Mouse (Mus musculus) retina, postnatal 1 day (tissue): ENCODE results near the gene Dkk2.
A peak's percentile ranks its signal among the peaks of the same experiment; 100 is the strongest.
"Not testable (repeated sequence)": the region's sequence is repeated elsewhere in the genome, so short reads cannot be mapped to it uniquely, and the experiment has no call there.

ENCODE experiments used
- DNase-seq: peaks from one replicate; pipeline ENCODE4 v3.0.0-alpha.2; 2012

The Dkk2 gene

DNA sequence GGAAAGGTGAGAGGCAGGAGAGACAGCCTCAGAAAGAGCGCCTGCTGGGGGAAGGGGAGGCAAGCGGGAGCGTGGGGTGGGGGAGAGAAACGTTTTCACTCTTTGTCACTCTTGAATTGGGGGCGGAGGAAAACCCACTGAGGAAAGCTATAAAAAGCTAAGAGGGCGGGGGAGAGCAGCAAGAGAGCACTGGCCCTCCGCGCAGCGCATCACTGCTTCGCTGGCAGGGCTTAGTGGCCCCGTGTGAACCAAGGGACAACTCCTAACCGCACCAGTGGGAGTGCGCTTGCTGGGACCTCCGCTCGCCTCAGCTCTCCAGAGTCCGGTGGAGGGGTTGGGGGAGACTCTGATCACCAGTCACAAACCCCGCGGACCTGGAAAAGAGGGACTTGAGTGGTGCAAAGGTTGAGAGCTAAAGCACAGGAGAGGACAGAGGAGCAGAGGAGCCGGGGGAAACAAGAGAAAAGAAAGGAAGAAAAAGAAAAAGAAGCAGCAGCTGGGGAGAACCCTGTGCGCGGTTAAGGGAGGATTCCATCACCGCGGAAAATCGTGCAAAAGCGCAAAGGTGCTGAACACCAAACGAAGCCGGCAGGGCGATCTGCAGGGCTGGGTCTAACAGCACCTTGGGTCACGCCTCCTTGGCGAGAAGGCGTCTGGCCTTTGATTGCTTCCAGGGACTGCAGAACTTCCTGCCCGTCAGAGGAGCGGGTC, at the start of gene Dkk2:
Gene Dkk2, plus strand, starts transcription at position 181 of the 711 bp plus-strand sequence.
- peak; percentile 53 for DNase-seq

DNA sequence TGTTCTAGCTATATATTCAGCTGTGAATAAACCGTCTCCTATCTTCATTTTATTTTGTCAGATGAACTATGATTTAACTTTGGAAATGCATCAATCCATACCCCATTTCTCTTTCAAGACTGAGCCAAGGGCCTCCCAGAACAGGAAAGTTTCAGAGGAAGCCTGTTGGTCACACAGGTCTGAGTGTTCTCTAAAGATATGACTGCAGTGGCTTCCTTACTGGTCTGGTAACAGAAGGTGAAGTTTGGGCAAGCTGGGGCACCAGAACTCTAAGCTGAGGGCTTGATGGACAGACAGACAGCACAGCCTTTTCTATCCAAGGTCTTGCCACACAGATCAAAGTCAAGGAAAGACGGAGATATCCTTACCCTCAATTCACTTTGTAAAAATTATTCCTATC, 48.4 kb upstream of the Dkk2 start:
- DNase-seq: no peak

DNA sequence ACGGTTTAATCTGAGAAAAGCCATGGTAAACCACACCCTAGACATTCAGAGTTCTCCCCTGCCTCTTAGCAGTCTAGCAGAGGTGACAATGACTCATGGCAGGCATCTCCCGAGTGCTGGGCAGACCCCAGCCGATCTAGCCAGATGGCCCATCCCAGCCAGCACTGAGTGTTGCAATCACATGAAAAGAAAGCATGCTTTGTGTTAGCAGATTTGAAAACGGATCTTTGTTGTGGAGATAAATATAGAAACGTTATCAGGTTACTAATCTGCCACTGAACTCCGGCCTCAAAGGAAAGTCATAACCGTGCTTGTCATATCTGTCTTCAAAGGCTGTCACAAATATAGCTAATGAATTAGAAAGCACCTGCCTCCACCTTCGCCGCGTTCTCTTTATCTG, 47.4 kb upstream of the Dkk2 start:
- peak; percentile 15 for DNase-seq

DNA sequence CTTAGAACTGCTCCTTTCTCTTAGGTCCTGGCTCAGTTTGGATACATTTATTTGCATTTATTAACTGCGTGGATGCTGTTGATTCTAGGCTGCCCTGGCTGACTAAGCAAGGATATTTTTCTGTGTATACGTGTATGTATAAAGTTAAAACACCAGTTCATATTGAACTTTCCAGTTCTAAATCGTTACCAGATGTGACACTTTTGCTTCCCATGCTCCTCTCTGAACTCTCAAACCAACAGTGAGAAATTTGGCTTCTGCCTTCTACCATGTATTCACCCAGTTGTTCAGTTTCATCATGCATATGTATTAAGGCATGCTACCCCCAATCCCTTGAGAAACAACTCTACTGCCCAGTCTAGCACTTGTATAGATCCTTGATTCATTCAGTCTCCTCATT, 45.0 kb upstream of the Dkk2 start:
- no peak for DNase-seq

DNA sequence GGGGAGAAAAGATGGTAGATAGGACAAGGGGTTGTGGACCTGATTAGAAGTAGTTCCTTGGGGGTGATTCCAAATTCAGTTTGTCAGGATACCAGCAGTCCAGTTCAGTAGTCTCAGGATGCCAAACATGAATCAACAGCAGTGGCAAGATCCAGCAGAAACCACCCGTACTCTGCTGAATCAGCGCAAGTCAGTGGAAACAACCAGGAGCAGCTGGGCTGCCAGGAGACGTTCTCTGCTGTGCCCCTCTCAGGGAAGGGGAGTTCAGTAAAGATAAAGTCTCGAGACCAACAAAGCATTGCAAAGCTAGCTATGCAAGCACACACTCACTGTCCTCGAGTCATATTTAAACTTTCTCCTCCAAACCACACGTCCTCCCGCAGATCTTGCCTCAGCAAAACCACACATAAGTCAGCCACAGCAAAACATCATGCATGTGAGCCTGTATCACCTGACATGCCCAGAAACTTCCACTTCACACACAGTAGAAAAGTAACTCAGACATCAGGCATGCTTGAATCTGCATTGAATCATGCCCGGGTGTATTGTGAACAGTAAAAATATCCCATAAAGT, 34.1 kb upstream of the Dkk2 start:
- DNase-seq: no peak

DNA sequence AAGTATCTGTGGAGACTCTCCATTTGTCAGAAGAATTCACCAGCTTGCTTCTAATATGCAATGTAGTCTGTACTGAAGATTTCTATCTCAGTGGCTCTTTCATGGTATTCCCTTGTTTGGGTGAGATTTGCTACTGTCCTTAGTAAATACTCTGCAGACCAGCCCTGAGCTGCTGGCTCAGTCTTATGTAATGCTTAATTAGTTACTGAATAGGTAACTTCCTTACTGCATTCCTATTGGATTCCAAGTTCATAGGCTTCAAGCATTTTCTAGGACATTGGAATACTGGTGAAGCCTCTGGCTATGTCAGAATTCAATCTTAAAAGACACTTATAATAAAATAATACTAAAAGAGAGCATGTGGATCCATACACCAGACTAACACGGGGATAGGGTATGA, 22.3 kb upstream of the Dkk2 start:
- DNase-seq: not testable (repeated sequence)

DNA sequence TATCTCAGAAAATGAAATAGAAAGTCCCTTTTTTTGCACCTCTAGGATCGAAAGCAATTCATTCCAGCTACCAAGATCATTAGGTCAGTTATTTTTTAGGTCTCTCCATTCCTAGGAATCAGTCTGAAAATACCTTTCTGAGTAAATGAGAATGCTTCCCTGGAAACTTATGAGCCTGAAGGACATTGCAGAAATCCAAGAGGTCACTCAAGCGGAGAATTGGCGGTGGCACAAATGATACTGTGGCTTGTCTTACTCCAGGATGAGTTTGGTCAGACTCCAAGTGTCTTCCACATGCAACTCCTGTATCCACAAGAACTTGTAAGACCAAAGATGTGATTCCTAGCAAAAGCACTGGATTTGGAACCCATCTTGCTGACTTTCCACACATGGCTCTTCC, 21.7 kb upstream of the Dkk2 start:
- no peak for DNase-seq

DNA sequence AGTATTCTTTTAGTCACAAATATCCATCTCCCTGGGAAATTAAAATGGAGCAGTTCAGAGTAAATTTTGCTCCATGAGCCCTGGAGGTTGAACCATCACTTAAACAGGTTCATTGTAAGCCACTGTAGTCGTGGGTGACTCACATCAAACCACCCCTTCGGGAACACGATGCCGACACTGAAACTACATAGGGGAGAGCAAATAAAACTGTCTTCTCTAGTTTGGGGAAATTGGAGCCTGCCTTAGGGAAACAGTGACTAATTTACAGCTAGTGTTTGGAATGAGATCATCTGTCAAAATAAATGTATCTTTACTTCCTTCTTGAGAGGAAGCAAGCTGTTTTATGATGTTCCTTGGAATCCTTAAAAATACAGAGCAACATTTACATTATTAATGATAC, 21.1 kb upstream of the Dkk2 start:
- no peak for DNase-seq

DNA sequence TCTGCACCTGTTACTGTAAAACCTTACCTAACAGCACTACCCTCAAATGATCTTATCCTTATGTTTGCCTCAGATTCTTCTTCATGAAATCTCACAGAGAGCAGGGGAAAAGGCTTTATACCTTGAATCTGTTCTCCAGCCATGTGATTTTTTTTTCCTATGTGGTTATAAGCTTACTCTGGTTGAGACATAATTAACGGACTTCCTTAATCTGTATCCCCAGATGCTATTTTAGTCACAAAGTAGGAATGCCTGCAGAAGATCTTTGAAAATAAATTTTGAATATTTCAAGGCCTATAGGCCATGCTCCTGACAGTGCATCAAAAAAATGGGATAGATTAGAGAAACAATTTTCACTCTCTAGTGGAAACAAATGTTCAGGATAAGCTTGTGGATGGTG, 20.2 kb upstream of the Dkk2 start:
- DNase-seq: no peak

DNA sequence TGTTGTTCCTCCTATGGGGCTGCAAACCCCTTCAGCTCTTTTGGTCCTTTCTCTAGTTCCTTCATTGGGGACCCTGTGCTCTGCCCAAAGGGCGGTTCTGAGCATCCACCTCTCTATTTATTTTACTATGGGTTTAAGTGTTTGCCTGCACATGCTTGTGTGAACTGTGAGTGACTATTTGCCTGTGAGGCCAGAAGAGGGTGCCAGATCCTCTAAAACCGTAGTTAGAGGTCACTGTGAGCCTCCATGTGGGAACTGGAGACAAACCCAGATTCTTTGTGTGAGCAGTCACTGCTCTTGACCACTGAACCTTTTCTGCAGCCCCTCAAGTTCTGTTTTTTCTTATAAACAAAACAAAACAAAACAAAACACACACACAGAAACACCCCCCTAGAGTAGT, 14.1 kb upstream of the Dkk2 start:
- no peak for DNase-seq

DNA sequence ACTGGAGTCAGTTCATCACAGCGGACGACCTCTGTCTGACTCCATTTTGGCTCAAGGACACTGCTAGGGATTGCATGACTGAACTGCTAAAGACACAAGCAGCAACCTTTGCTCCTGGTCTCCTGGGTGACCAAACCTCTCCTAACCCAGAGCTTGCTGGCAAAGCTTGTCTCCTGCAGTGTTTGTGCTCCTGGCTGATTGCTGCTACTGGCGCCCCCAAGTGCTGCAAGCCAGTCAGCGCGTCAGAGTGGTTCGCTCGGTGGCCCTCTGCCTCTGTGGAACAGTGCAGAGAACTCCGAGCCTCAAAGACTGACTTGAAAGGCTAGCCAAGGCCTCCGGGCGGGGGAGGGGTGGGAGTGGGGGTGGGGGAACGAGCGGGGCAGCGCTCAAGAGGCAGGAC, 1.1 kb upstream of the Dkk2 start:
- DNase-seq: peak; percentile 75

DNA sequence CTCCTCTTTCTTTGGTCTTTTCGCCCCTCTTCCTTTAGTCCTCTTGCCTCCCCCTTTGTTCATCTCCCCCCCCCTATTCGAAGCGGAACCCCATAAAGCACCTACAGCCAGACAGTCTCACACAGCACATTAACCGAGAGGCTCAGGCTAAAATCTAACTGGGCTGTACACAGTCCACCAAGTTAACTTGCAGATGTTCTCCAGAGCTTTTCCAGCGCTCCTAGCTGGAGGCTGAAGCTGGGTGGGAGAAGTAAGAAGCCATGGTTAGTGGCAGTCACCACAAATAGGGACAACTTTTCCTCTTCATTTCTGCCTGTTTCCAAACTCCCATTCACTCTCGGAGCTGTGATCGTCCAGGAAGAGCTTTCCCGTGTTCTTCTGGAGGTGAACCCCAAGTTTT, 412 bp upstream of the Dkk2 start:
- DNase-seq: no peak

DNA sequence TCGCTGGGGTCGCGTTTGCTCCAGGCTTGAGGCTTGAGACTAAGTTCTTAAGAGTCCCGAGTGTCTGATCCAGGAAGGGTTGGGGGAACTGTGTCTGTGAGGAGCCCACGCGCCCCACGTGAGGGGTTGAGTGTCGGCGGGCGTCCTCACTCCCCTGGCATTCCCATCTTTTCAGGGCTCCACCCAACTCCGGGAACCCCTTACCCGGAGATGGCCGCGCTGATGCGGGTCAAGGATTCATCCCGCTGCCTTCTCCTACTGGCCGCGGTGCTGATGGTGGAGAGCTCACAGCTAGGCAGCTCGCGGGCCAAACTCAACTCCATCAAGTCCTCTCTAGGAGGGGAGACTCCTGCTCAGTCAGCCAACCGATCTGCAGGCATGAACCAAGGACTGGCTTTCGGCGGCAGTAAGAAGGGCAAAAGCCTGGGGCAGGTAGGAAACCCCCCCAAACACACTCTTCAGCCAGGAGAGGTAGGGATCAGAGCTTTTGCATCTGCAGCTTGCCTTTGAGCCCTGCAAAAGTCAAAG, 795 bp downstream of the Dkk2 start:
- peak; percentile 43 for DNase-seq

DNA sequence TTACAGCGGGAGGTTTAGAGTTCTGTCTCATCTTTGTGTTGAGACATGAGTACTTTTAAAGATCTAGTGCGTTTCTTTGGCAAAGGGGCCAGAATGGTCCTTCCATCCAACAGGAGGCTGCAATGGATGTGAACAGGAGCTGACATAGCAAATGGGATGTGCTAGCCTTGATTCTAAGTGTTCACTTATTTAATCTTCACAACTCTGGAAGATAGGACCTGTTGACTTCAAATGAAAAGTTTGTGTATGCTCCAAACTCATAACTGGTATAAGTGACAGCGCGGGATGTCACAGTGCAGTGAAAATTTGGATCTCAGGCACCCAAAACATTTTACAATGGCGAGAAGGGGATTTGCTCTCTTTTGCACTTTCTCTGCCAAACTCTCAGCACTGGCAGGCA, 1.4 kb downstream of the Dkk2 start:
- no peak for DNase-seq

DNA sequence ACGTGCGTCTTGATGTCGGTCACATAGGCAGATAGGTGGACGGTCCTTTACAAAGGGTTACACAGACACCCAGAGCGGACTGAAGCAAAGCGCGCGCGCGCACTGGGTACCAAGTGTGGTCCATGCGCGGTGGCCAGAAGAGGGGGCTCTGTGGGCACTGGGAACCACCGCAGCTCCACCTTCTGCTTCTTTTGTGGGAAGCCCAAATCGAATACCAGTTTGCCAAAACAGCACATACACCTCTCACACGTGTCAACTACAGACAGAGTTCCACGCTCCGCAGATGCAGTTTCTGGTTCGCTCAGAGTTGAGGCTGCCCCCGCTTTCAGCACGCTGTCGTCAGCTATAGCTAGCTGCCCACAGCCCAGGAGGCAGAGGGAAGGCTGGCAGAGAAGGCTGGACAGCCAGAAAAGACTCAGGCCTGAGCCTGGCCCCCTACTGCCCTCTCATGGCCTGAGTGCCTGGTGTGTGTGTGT, 2.0 kb downstream of the Dkk2 start:
- peak; percentile 74 for DNase-seq

DNA sequence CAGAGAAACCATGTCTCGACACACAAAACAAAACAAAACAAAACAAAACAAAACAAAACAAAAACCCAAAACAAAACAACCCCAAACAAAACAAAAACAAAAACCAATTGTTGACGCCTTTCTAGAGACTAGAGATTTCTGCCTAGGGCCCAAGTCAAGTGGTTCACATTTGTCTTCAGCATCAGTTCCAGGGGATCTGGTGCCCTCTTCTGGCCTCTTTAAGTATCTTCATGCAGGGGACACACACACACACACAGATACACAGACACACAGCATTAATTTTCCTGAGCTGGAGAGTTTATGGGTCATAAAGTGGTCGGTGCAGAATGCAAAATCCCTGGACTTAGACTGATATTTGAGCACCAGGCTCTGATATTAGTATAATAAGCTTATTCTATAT, 7.9 kb downstream of the Dkk2 start:
- DNase-seq: no peak

DNA sequence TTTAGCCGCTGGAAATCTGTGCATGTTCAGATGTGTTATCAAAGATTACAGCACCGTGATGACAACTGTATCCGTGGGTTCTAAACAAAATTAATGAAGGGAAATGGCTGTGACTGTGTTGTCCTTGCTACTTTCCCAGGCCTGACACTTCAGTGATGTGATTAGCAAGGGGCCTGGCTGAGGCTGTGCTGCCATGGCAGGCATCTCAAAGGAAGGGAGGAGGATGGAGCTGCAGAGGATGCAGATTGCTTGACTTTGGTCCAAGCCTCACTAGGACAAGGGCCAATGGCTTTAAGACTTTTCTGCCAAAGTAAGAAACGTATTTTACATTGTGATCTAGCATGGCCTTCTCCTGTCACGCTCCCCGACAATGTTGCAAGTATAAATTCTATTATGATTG, 11.2 kb downstream of the Dkk2 start:
- no peak for DNase-seq

DNA sequence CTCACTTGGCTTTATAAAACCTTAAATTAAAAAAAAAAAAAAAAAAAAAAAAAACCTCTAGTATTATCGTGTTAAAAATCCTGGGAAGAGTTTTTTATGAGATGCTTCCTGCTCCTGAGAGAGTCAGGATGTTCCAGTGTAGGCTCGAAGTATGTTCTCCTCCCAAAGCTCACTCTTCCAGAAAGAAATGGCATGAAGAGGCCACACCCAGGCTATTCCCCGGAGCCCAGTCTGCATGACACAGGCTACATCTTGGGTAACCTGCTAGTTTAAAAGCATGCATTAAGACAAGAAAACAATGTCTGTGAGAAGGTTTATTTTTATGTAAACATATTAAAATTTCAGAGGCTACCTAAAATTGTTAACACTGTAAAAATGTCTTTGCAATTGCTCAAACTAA, 15.7 kb downstream of the Dkk2 start:
- DNase-seq: no peak

DNA sequence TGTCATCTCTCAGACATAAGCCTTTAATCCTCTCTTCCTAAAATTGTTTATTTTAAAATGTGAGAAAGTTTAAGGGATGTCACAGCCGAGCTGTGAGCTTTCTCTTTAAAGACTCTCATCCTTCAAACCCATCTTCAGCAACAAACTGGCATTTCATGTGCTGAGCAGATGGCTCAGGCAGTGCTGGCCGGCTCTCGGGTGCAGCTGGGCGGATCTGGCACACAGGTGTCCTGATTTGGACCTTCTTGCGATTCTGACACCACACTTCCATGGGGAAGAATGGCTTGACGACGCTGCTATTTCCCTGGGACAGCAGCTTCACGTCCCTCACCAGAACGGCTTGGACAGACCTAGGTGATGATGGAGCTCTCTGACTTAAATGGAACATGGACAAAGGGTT, 17.9 kb downstream of the Dkk2 start:
- no peak for DNase-seq

DNA sequence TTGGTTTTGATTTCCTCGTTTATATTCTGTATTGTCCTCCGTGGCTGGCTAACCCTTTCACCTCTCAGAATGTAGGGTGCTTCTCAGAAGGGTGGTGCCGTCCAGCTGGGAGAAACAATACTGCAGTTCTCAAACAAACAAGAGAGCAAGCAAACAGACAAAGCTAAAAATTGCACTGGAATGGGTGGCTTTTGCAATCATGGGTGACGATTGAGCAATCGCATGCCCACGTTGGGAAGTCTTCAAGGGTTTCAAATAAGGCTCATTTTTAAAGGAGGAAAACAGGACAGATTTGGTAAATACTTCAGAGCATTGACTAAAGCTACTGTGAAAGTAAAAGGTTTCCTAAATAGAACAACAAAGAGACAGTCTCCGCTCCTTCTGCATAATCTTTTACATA, 18.4 kb downstream of the Dkk2 start:
- DNase-seq: no peak

DNA sequence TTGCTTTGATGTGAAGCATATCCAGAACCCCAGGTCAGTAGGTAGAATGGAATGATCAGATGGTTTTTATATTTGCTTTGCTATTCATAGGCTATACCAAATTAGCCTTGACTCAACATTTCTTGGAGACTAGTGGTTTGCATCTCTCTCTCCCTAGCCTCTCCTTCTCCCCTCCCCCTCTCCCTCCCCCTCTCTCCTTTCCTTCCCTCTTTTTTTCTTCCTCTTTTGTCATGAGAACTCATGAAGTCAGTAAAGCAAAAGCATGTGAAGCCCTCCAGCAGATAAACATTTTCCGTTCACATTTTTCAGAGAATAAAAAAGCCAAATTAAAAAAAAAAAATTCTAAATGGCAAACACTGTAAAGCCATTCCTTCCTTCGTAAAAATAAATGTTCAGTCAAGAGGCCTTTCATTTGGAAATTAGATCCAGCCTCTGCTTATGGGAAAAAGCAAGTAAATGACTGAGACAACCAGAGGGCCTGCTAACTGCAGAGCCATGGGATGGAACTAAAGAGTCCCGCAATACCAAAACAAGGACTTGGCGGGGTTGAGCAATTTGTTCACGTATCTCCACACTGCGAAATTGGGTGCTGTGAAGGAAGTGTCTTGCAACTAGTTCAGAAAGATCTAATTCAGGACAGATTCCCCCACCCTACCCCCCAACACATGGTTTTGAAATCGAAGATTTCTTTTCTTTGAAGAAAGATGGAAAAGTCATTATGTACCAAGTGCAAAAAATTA, 30.9 kb downstream of the Dkk2 start:
- DNase-seq: no peak

DNA sequence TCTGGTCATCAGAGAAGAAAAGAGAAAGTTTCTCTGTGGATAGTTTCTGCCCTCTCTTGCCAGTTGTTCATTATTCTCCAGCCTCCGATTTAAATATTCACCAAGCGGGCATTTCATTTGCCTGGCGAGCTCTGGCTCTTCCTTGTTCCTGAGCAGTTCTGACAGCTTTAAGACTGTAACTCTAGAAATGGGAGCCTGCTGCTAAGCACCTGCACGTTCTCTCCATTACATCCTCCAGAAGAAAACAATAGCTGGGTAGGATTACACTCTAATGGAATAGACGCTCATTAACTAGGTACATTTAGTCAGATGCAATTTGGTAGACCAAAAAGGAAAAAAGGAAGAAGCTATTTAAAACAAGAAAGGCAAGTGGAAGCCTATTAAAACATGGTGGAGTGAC, 36.3 kb downstream of the Dkk2 start:
- no peak for DNase-seq

DNA sequence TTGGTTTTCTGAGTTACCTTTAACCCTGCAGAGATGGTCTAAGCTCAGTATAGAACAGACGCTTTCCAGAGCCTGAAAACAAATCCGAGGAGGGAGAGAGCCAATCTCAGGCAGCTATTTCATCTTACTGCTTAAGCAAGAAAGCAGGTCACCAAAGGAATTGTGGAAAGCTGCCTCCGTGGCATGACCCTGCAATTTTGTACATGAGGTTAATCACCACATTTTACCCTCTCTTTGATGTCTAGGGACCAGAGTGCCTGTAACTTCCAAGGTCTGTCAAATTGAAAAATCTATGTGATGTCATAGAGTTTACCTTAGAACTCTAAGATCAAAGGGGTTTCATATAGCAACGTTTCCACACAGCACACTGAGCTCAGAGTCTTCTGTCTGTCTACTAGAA, 37.5 kb downstream of the Dkk2 start:
- no peak for DNase-seq

DNA sequence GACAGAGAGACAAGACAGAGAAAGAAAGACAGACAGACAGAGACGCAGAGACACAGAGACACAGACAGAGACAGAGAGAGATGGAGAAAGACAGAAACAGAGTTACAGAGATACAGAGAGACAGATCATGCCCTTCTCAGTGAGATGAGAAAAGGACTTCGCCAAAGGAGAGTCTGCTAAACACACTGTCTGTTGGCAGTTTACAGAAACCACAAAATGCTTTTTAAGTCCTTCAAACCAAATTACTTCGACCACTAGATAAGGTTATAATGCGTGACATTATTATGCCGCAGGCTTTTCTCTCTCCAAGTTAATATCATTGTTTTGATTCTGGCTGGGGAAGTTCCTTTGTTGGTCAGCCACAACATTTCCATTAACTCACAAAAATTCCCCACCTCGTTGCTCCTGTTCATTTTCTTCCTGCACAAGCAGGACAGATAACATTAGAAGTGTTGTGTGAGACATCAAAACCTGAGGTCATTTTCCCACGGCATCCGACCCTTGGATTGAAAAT, 40.2 kb downstream of the Dkk2 start:
- DNase-seq: no peak
